Mouse (Mus musculus): Measurements from ENCODE around the gene Sept9.
A peak's percentile ranks its signal among the peaks of the same experiment; 100 is the strongest.

The Sept9 gene

DNA sequence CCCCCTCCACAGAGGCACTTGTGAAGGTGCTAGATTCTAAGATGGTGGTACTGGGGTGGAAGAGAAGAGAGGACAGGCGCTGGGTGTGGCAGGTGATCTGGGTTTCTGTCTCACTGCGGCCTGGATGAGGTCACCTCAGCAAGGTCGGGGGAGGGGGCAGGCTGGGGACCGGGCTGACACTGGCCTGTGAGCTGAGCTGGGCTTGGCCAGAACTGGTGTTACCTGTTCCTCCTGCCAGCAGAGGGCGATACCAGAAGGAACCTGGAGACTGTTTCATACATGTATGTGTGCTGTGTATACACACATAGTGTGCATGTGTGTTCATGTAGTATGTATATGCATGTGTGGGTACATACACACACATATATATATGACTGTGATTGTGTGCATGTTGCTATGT lies 23.2 kb upstream of the Sept9 start:
- no peak for DNase-seq (ENCODE audit: inconsistent ontology term)

DNA sequence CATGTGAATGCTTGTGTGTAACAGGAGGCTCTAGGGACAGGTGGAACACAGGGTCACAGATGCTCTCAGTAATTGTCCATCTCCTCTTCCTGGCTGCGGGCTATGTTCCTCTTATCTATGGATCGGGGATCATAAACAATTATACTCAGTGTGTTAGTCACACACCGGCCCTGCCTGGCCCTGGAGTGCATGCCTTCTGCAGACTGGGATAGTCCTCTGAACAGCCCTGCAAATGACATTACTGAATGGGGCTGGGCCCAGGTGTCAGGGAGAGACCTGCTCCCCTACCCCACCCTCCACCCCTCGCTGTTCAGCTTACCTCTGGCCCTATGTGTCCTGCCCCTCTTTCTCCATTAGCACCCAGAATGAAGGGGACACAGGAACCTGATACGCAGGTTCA lies 22.6 kb upstream of the Sept9 start:
- DNase-seq (ENCODE audit: inconsistent ontology term): no peak

DNA sequence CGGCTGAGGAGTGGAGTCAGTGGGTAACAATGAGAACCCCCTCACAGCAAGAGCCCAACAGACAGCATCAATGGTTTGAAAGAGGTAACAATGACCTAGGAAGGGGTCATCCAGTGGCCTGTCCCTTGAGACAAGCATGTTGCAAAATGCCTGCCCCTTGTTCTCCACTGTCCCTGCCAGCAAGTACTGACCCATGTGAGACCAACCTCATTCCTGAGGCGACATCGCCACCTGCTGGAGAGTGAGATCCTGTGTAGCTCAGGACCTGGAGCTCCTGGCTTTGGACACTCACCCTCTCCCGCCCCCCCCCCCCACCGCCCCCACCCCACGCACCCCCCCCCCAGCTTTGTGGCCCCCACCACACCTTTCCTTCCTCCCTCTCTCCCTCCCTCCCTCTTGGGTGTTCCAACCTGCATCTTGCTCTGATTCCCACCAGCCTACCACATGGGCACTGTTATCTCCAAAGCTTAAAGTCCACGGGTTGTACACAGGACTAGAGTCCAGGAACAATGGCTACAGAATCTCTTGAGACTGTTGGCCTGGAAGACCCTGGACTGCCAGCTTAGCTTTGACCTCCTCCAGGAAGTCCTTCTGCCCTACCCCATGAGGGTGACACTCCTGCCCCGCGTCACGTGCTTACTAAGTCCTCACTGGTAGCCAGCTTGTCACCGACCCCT lies 22.0 kb upstream of the Sept9 start:
- DNase-seq (ENCODE audit: inconsistent ontology term): peak; percentile 77

DNA sequence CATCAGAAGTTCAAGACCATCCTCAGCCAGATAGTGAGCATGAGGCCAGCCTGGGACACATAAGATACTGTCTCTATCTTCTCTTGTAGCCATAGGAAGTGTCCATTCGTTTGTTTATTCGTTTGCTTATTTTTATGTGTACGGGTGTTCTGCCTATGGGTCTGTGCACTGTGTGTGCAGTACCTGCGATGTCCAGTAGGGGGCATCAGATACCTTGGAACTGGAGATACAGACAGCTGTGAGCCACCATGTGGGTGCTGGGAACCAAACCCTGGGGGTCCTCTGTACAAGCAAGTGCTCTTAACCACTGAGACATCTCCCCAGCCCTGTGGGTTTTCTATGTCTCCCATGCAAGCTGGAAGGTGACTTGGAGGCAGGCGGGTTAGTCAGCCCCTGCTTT lies 19.6 kb upstream of the Sept9 start:
- DNase-seq (ENCODE audit: inconsistent ontology term): no peak

DNA sequence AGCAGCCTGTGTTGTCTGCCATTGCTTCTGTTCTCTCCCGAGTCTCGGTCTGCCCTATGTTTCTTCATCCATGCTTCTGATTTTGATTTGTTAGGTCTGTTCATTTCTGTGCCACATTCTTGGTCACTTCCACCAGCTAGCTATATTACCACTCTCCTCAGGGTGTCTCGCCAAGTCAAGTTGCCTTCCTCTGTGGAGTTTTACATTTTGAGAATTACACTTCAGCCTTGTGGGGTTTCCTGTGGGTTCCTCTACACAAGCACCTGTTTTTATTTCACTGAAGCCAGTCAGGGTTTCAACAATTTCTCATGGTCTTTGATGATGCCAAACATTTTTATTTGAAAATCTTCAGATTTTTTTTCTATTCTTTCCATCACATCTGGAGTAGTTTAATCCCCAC lies 16.7 kb upstream of the Sept9 start:
- no peak for DNase-seq (ENCODE audit: inconsistent ontology term)

DNA sequence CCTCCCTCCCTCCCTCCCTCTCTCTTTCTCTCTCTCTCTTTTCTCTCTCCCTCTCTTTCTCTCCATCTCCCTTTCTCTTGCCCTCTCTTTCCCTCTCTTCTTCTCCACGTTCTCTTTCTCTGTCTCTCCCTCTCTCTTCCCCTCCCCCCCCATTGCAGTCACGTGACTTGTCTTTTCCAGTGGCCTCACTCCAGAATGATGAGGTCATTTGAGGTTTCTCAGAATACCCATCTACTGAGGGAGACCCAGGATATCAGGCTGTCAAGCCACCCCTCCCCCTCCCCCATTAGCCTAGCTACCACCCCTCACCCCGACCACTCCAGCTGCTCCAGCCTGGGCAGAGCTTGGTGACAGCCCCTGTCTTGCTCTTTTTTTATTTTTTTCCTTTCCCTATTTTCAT lies 16.2 kb upstream of the Sept9 start:
- DNase-seq (ENCODE audit: inconsistent ontology term): no peak

DNA sequence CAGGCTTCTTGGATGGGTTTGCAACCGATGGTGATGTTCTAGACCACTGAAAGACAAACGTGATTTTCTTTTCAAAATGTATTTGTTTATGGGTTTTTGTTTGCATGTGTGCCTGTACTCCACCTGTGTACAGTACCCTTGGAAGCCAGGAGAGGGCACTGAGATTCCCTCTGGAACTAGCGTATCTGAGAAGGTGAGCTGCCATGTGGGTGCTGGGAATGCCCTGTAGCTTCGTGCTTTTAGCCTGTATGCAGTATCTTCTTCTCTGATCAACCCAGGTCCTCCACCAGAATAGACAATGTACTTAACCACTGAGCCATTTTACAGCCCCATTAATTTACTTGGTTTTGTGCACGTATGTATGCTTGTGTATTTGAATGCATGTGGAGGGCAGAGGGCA lies 15.6 kb upstream of the Sept9 start:
- no peak for DNase-seq (ENCODE audit: inconsistent ontology term)

DNA sequence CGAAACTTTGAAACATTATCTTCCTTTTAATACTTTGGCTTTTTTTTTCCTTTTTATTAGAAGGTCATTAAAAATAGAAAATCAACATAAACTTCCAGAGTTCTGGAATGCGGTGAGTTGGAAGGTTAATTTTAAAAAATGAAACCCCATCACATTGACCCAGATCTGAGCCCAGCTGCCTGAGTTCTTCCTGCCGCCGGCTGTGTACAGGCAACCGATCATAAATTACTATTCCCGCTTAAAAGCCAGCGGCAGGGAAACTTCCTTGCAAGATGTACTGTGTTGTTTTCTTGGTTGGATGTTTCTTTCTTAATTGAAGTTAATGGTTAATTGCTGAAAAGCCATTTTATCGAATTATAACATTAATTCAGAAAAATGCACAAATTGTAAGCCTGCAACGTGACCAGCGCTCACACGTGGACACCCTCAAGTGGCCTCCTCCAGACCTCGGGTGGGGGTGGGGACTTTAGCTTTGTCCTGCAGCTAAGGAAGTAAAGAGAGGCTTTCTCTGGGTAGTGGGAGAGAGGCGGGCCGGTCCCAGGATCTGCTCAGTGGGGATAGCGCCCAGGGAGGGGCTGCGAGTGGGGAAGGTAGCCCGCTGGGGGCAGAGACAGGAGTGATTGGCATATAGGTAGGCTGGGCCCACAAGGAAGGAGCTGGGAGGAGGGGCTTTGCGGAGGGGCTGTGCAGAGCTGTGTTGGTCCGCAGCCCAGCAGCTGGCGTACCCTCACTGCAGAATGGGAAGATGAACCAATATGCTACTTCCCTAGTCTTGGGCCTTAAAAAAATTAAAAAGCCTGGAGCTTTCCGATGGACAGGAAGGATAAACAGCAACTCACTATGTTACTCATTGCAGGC lies 14.2 kb upstream of the Sept9 start:
- no peak for DNase-seq (ENCODE audit: inconsistent ontology term)

DNA sequence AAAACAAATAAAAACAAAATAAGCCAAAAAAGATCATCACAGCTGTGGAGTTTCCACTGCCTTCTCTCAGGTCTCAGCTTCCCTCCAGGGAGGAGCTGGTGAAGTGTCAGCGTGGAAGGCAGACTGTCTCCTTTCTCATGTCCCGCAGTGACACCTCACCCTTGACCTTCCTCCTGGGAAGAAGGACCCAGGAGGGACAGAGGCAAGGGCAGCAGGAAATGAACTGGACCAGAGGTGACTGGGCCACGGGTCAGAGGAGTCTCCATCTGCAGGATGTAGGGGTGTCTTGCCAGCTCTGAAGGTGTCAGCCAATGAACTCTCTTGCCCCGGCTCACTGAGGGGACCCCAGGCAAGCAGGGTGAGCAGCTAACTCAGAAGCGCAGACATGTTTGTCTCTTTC lies 7.9 kb upstream of the Sept9 start:
- no peak for DNase-seq (ENCODE audit: inconsistent ontology term)

DNA sequence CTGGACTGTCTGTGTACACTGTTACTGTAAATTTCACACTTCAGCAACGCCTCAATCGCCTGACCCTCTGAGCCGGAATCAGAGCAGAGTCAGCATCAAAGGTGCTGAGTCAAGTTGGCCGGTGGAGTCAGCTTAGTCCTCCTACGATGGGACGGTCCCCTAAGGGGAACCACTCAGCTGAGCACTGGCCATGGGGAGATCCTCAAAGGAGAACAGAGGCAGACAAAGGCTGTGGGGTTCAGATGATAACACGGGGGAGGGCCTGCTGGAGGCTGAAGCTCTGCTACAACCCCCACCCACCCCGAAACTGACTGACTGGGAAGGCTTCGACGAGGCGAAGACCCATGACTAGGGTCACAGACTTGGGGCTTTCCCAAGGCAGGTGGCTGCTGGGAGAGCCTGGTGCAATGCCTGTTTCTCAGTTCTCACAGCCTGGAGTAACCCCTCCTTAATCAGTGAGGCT lies 5.0 kb upstream of the Sept9 start:
- no peak for DNase-seq (ENCODE audit: inconsistent ontology term)

DNA sequence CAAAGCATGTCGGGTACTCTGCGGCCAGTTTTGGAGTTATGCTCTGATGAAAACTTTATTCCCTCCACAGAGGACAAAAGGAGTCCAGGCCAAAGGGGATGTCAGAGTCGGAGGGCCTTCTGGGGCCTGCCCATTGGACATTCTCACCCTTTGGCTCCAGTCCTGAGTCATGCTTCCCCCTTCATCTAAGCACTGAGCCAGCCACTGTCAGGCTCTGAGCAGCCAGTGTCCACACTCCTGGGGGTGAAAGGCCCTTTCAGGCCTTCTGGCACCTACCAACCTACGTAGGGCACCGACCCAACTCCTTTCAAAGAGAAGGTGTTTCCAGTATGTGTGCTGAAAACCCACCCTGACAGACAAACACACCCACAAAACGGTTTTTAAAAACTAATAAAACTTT lies 3.8 kb upstream of the Sept9 start:
- no peak for DNase-seq (ENCODE audit: inconsistent ontology term)

DNA sequence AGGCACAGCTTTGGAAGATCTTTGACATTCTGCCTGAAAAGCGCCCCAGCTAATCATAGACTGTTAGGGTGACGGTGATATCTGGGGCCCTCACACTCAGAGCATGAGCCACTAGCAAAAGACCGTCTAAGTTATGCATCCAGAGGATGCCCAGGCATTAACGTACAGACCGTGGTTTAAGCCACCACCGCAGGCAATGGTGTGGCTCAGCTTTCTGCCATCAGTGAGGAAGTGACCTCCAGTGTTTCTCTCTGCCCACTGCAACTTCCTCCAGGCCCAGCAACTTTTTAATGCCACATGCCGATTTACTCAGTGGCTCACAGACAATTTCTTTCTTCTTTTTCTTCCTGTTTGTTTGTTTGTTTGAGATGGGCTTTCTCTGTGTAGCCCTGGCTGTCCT lies 2.8 kb upstream of the Sept9 start:
- DNase-seq (ENCODE audit: inconsistent ontology term): no peak

DNA sequence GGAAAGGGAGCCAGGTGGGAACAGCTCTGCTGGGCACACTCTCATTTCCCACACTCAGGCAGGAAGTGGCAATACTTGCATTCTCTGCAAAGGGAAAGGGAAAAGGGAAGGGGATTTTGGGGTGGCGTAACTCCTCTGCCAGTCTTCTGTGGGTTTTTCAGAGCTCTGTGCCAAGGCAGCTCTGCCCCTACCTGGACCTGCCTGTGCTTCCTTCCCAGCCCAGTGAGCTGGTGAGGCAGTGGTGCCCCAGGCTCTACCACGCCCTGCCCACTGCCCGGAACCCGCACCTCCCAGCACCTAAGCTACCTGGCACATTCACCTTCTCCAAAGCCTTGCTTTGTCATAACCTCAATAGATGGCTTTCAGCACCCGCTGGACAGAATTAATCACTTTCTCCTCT lies 1.3 kb upstream of the Sept9 start:
- DNase-seq (ENCODE audit: inconsistent ontology term): no peak

DNA sequence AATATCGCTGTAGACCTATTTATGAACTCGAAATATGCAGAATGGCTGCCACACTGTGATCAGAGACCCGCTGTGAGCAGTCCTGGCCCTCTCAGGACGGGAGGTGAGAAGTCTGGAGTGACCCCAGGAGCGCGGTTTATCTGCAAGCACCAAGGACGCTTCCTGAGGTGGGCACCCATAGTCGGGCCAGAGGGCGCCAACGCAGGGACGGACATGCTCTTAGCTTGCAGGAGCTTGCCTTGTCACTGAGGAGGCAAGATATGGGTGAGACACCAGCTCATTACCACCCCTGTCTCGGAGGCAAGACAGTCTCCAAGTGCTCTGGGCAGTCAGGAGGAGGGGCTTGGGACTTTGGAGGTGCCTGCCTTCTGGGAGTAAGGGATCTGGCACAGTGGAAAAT lies 2.4 kb downstream of the Sept9 start:
- no peak for DNase-seq (ENCODE audit: inconsistent ontology term)

DNA sequence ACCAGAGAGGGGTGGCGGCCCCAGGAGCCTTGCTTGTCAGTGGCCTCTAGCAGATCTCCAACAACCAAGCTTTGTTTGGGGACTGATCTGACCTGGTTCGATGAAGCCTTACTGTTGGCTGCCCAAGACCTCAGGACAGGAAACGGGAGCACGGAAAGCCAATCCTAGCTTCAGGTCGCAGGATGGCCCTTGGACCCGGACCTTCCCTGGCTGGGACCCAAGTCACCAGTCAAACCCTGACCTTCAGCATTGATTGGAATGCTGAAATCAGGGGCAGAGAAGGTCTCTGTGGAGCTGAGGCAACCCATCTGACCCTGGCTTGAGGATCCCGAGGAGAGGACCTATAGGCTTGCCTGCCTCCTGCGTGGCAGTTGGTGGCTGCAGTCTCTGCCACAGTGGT lies 5.1 kb downstream of the Sept9 start:
- no peak for DNase-seq (ENCODE audit: inconsistent ontology term)

DNA sequence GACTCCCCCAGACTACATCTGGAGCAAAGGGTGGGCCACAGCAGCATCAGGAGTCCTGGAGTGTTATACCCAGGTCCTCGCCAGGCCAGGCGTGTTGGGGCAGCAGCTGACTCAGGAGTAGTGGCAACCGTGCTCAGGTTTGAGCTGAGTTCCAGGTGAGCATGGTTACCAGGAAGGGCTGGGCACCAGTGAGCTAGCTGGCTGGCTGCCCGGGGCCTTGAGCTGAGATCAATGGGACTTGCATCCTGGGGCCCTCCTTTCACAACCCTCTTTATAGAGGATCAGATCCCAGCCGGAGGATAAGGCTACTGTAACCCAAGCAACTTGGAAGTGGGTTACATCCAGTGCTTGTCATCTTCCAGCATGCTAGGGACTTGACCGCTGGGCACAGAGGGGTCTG lies 5.6 kb downstream of the Sept9 start:
- DNase-seq (ENCODE audit: inconsistent ontology term): no peak

DNA sequence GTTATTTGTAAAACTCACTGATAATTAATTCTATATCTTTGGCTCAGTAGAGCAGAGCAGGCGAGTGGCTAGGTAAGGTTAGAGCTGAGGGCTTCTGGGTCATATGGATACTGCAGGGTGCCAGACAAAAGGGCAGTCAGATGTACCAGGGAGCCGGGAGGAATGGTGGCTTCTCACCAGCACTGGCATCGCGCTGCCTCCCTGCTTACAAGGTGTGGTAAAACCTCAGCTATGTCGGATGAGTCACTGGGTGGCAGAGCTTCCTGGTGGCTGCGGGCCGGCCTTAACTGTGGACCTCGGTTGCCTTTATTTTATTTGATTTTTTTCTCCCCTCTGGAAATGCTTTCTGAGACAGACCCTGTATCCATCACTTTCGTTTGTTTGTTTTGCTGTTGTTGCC lies 6.0 kb downstream of the Sept9 start:
- DNase-seq (ENCODE audit: inconsistent ontology term): no peak

DNA sequence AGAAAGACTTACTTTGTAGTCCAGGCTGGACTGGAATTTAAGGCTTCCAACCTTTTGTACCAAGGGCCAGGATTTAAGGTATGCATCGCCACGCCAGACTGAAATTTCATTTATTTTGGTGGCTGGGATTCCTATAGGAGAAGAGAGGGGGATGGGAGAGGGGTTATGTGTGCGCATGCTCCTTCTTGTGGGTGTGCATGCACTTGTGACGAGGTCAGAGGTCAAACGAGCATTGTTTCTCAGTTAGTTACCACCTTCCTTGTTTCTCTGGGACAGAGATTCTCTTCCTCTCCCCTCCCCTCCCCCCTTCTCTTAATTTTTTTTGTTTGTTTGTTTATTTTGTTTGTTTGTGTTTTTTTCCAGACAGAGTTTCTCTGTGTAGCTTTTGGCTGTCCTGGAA lies 8.0 kb downstream of the Sept9 start:
- DNase-seq (ENCODE audit: inconsistent ontology term): no peak

DNA sequence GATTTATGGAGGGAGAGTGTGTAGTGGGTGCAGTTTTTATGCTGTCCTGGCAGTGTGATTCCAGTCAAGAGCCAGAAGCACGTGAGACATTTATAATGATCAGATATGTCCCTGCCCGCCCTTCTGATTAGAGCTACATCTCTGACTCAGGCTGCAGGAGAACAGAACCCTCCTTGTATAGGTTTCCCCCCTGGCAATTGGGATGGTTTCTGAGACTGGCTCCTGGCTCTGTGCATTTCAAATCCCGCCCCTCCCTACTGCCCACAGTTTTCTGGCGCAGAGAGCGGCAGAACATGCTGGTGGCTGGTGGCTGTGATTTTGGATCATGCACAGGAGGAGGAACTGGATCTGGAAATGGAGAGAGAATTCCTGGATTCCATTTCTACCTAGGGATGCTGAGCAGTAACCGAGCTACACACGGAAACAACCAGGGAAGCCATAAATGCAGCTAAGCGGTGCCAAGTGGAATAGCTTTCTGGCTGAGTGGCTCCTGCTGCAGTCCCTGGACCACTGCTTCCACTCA lies 8.8 kb downstream of the Sept9 start:
- peak; percentile 59 for DNase-seq (ENCODE audit: inconsistent ontology term)

DNA sequence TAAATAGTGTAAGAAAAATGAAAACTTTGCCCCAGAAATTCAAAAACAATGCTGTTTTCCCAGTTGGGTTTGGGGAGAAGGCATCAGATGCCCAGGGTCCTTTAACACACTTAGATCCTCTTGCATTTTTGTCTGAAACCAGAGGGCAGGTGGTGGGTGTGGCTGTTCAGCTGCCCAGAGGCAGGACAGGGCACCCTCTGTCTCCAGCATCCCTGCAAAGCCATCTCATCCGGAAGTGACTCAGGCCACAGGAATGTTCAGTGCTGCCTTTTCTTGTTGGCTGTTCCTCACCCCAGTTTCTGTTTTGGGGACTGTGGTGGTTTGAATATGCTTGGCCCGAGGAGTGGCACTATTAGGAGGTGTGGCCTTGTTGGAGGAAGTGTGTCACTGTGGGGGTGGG lies 17.3 kb downstream of the Sept9 start:
- DNase-seq (ENCODE audit: inconsistent ontology term): peak; percentile 82

DNA sequence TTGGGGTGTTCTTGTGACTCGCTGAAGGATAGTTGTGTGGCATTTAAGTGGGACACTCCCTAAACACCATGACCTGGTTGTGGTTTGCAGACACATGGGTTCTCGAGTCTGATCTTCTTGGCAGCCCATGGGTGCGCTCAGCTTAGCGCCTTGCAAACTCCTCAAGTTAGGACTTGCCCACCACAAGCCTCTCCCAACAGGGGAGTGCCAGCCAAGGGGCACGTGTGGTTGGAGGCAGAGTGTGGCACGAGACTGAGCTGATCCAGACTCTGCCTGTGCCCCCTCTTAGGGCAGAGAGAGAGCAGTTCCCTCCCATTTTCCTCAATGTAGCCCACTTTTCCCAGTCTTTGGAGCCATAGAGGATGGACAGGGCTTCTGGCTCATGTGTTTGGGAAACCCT lies 18.6 kb downstream of the Sept9 start:
- no peak for DNase-seq (ENCODE audit: inconsistent ontology term)

DNA sequence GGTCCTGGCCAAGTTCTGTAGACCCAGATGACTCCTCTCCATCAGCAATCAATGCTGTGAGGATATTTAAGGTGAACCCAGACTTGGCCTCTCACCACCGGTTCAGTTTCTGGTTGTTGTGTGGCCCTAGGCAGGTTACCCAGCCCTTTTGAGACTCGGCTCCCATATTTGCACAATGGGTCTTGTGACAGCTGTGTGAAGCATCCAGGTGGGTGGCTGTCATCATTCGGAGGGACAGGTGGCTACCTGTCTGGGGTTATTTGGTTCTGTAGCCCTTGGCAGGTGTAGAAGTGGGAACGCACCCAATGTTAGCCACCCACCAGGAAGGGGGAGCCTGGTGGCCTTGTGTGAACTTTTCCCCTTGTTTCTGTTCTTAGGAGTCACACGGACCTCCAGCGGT lies 19.0 kb downstream of the Sept9 start:
- DNase-seq (ENCODE audit: inconsistent ontology term): no peak

DNA sequence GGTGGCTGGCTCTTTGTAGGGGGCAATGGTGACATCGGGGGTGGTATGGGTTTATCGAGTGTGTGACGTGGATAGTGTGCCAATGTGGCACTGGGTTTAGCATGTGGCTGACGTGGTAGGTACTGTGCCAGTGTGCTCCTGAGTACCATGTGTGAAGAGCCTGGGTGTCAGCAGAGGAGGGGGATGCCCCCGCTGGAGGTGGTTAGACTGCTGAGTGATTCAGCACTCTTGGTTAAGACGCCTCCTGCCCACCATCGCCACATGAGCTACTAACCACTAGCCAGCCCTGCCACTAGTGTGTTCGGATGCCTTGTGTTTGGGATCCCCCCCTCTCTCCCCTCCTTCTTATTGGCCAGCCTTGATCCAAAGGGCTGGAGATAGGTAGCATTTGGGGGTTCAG lies 21.3 kb downstream of the Sept9 start:
- no peak for DNase-seq (ENCODE audit: inconsistent ontology term)
